Mouse (Mus musculus) thymus, adult 18-20 months (tissue): ENCODE results near the gene Gprc5b.

Experiments used
- DNase-seq, 2 experiments: peaks; one replicate each; pipeline ENCODE4 v3.0.0; 2022; ENCODE audit warnings: mixed read lengths in 2 of 2

Gene Gprc5b

GRCm38 (mm10) chr7:118948677-118949282, 46.2 kb downstream of the Gprc5b start:
- no peak for DNase-seq

DNA sequence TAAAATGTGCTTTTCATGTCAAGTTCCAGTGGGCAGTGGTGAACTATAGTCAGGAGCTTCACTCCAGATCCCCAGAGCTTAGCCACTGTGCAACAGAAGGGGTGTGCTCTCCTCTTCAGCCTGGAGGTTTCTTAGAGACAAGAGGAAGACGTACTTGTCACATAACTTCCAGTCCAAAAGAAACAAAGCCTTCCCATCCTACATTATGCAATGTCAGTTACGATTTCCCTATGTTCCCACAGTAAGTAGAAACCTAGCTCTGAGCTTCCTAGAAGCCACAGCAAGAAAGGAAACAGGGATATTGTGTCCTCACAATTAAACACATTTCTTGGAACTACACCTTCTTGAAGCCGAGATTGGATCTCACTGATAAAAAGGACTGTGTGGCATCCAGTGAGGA, 47.8 kb downstream of the Gprc5b start:
- DNase-seq: no peak

DNA sequence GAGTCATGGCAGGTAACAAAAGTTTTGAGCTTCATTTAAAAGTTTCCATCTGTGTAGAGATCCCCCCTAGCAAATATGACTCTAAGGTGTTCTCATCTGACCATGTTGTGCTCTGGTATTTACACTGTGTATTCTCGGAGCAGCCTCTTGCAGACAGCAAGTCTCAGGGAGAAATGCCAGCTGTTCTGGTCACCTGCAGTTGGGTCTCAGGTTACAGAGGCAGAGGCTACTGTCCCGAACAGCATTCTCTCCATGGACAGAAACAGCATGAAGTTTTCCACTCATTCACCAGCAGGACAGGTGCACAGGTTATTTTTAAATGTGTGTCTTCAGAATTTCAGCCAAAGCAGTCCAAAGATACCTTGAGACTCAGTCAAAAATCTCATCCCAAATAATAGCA, 50.1 kb downstream of the Gprc5b start:
- no peak for DNase-seq

- DNase-seq: no peak
Observed at GRCm38 (mm10) chr7:118943170-118943569, 51.8 kb downstream of the Gprc5b start.

- no peak for DNase-seq
Observed at GRCm38 (mm10) chr7:118942297-118942696, 52.7 kb downstream of the Gprc5b start.

DNA sequence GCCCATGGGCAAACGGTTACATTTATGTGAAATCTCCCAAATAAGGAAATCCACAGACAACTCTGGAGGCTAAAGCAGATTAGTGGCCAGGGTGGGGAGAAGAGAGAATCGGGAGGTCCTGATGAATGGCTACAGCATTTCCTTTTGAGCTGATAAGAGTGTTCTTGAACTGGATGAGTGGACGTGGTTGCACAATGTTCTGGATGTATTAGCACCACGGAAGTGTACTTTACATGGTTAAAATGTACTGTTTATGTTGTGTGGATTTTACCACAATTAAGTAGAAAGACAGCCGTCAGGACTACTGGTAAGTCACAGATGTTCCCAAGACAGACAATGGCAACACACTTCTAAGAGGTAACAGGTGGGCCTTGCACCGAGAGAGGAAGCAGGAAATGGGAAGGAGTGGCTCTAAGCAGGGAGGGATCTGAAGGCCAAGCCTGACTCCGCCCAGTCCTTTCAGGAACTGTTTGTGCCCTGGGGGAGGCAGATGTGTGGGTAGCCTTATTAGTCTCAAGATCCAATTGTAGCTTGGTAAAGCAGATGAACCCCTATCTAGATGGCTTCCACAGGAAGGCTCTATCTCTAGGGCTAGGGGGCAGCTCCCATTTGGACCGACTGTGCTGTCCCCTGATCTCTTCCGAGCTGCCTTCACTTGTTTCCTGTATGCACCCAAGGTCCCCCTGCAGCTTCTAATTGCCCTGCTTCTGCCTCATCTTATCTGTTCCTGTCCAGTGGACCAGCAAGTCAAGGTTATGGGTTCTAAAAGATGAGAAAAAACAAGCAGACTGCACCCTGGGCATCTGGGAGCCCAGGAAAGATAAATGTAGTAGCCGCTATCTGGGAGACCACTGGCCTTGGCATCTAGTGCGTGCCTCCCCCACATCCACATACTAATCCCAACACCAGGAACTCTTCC, 57.3 kb downstream of the Gprc5b start:
- peak in 1 of 2 experiments; percentile 33 for DNase-seq

DNA sequence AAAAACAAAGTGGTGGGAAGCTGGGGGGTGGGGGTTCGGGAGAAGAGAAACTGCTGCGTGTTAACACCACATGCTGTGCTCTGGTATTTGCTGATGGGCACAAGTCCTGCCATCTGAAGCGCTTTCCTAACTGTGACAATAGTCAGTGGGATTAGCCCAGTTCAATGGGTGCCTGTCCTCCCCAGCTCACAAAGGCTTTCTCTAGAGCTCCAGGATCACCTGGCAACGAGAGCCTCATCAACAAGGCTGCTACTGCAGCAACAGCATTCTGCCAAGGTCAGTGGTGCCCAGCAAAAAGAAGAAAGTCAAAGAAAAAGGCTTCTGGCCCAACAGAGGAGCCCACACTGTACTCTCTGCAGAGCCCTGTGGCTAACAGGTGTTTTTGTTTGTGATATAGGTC, 58.2 kb downstream of the Gprc5b start:
- no peak for DNase-seq

GRCm38 (mm10) chr7:118935306-118935705, 59.7 kb downstream of the Gprc5b start:
- no peak for DNase-seq

- DNase-seq: no peak
Observed at GRCm38 (mm10) chr7:118931502-118932395, 63.3 kb downstream of the Gprc5b start.

DNA sequence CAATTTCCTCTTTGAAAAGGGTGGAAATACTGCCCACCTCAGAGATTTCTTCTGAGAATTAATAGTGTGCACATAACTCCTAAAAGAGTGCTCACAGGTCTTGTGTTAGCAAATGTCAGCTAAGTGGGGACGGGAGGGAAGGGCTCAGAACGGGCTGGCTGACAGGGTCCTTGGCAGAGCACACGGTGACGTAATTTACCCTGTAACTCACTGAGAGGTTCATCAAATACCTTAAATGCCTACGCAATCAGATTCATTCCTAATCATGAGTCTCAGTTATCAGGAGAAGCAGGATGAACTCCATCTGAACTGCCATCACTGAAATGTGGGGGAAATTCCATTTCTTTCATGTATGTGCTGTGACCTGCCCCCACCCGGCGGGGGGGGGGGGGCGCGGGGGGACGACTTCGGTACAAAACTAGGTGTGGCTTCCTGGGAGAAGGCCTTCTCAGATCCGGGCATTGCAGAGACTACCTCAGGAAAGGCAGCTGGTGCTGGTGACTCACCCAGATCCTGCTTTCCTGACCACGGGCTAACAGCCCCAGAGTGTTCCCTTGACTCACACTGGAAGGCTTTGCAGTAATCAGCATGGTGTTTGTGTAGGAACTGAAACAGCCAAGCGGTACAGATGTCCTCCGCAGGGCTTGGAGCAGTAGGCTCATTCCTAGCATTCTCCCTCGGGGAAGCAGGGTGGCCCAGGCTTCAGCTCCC, 65.3 kb downstream of the Gprc5b start:
- DNase-seq: no peak

DNA sequence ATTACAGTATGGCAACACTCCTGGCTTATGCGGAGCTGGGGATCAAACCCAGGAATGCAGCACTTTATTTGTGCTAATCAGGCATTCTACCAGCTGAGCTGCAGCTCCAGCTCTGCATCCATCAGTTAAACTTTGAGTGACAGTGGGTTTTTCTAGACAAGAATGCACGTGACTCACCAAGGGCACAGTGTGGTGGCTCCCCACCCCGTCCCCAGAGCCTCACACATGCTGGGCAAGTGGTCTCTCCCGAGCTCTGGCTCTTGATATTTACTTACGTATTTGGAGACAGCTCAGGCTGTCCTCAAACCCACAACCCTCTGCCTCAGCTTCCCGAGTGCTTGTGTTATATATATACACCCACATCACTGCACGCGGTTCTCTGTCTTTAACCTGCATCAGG, 66.1 kb downstream of the Gprc5b start:
- DNase-seq: no peak

DNA sequence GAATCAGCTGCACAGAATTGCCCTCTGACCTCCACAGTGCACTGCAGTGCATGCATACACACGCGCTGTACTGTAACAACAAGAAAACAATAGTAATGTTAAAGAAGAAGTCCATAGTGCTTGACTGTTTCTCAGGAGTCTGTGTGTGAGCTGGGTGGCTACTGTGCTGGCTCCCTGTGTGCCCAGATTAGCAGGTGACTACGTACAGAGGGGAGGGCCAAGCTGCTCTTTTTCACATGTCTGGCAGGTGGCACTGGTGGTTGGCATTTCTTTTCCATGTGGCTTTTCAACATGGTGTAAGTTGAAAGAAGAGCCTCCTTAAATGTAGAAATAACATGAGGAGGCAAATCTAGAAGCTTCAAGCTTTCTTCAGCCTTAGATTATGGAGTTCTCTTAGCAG, 66.7 kb downstream of the Gprc5b start:
- no peak for DNase-seq

DNA sequence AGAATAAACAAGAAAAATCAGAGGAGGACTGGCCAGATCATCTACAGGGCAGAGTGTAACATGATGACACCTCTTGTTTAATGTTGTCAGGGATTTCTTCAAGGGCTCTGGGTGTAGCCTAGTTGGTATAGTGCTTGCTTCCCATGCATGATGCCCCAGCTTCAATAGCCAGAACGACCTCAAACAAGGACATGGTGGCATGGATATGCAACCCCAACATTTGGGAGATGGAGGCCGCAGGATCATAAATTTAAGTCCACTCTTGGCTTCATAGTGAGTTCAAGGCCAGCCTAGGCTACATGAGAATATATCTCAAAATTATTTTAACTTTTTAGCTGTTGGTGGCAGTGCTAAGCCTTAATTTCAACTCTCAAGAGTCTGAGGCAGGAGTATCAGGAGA, 67.7 kb downstream of the Gprc5b start:
- no peak for DNase-seq

DNA sequence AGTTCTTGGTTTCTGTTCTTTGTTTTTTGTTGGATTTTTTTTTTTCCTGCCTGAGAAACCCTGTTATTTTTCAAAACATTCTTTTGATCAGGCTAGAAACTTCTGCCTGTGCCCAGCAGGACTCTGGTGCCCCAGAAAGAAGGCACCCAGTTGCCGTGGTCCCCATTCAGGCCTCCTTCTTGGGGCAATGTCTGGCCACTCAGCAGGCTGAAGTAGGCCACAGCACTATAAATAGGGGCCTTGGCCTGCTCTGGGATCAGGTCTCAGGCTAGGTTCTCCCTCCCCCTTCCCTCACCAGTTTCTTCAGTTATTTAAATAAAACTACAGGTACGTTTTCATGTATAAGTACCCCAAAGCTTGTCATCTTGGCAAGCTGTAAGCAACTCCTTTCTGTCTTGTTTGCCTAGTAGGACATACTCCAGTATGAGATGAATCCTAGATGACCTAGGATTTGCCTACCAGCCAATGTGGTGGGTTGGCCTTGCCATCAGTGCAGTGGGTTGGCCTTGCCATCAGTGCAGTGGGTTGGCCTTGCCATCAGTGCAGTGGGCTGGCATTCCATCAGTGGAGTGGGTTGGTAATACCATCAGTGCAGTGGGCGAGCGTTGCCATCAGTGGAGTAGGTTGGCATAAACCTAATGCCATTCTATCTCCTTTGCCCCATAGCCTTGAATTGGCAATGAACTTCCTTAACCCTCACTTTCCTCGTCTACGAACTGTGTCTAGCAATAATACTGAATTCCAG, 68.3 kb downstream of the Gprc5b start:
- no peak for DNase-seq

- no peak for DNase-seq
Observed at GRCm38 (mm10) chr7:118925547-118925946, 69.5 kb downstream of the Gprc5b start.

- peak in 1 of 2 experiments; percentile 42 for DNase-seq
Observed at GRCm38 (mm10) chr7:118922441-118923202, 72.4 kb downstream of the Gprc5b start.
